Mouse (Mus musculus) MEL-GATA-1-ER (cell line): ENCODE measurements at regions not wholly inside any gene's neighbourhood (a gene's known extent, or its start where the extent isn't known, plus 50 kb on each side); places are given as distances from the start of the nearest gene placed in this dataset.
A peak's percentile ranks its signal among the peaks of the same experiment; 100 is the strongest.

Experiments
- DNase-seq: peaks from one replicate; pipeline ENCODE4 v3.0.0-alpha.2; 2012; ENCODE audit warnings: low read depth; ENCODE audit errors: extremely low read depth

DNA sequence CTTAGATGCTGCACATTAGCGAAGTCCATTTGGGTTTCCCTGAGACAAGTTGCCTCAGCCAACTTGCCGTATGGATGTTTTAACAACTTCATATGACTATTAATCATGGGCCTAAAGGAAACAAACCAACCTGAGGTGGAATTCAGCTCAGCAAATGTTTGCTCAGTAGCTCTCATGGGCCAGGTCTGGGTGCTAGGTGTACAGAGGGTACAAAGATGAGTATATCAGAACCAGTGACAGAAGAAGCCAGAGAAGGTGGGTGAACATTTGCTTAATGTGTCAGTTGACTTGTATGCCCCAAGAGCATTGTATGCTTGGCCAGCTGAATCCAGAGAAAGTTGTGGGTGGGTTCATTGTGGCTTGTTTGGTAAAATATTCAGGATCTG is 53.8 kb upstream of the Bmp2 start:
- no peak for DNase-seq

DNA sequence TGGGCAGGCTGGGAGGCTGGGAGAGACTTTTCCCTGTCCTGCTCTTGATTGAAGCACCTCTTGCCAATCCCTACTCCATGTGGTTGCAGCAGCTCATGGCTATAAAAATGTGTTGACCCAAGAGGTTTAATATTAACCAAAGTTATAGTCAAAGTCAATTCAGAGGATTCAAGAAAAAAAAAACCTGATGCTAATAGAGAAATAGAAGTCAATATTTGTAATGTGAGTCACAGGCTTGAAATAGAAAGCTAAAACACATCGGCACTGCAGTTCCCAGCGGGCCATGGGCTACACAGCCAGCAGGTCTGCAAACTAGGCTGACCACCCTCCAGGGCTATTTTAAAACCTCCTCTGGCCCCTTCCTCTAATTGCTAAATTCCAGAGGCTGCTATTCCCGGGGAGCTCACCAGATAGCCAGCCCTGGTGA is 53.2 kb upstream of the Bmp2 start:
- DNase-seq: no peak

DNA sequence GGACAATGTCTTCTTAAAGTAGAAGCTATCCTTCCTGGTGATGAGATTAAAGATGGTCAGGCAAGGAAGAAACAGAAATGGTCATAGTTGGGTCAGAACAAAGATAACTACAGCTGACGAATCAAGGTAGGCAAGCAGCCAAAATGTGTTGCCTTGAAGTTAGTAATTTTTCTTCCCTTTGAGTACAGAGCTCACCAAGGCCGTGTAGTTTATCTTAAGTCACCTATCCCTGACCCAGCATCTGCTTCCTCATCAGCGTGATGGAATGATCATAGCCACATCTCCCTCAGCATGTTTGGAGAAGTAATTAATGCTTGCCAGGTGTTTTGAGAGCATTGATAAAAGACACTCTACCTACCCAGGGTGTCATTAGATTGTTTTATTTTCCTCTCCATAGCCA is 52.1 kb upstream of the Bmp2 start:
- peak; percentile 17 for DNase-seq
